Mouse (Mus musculus) common myeloid progenitor, adult 5-6 weeks (primary cell): ENCODE measurements around the gene Pdgfb. TPM values are rescaled to one million over a fixed set of nuclear protein-coding genes. Genes with fewer than 3 reads are reported as not detected.
A peak's percentile ranks its signal among the peaks of the same experiment; 100 is the strongest.

Experiments used
- ATAC-seq: replicated peaks from 2 replicates; pipeline ENCODE4 v1.8.0; 2016; ENCODE audit warnings: low read depth, mild to moderate bottlenecking, moderate TSS enrichment, inconsistent platforms; ENCODE audit not compliant: poor library complexity, severe bottlenecking
- total RNA-seq: library from RNA; stranded (forward); fragments of 200-1000, 187-1606 nt; gene quantifications from 2 replicates; pipeline ENCODE4 v1.2.3, GENCODE M21; 2017

Gene Pdgfb
- total RNA-seq, 1 experiment from 2014 or later: 0.82 TPM

- 0 out of 2 replicates have a peak, but pooled peaks have one; percentile 16 for ATAC-seq
These were observed 2.8 kb downstream of the Pdgfb start for GRCm38 (mm10) chr15:80011778-80012526.

- no peak for ATAC-seq
These were observed 3.6 kb downstream of the Pdgfb start for GRCm38 (mm10) chr15:80011194-80011593.

- no peak for ATAC-seq
These were observed 4.6 kb downstream of the Pdgfb start for GRCm38 (mm10) chr15:80010182-80010558.

GRCm38 (mm10) chr15:80009421-80010181, 5.2 kb downstream of the Pdgfb start:
- no peak for ATAC-seq

GRCm38 (mm10) chr15:80008461-80008860, 6.3 kb downstream of the Pdgfb start:
- no peak for ATAC-seq

GRCm38 (mm10) chr15:80006156-80006555, 8.6 kb downstream of the Pdgfb start:
- peak; percentile 79 for ATAC-seq

GRCm38 (mm10) chr15:80005436-80005835, 9.3 kb downstream of the Pdgfb start:
- no peak for ATAC-seq

- peak; percentile 40 for ATAC-seq
These were observed 10.0 kb downstream of the Pdgfb start for GRCm38 (mm10) chr15:80004644-80005340.

- ATAC-seq: no peak
These were observed 11.2 kb downstream of the Pdgfb start for GRCm38 (mm10) chr15:80003581-80003980.

- no peak for ATAC-seq
These were observed 13.2 kb downstream of the Pdgfb start for GRCm38 (mm10) chr15:80001601-80002000.

- ATAC-seq: no peak
These were observed 14.1 kb downstream of the Pdgfb start for GRCm38 (mm10) chr15:80000694-80001093.

GRCm38 (mm10) chr15:79997988-79998387, 16.8 kb downstream of the Pdgfb start:
- no peak for ATAC-seq

- ATAC-seq: no peak
These were observed 18.0 kb downstream of the Pdgfb start for GRCm38 (mm10) chr15:79996781-79997180.

GRCm38 (mm10) chr15:79995552-79995951, 19.2 kb downstream of the Pdgfb start:
- ATAC-seq: no peak

- no peak for ATAC-seq
These were observed 20.2 kb downstream of the Pdgfb start for GRCm38 (mm10) chr15:79994566-79994965.

- 0 out of 2 replicates have a peak, but pooled peaks have one; percentile 15 for ATAC-seq
These were observed 28.6 kb downstream of the Pdgfb start for GRCm38 (mm10) chr15:79986182-79986581.

GRCm38 (mm10) chr15:79985471-79985870, 29.3 kb downstream of the Pdgfb start:
- ATAC-seq: 0 out of 2 replicates have a peak, but pooled peaks have one; percentile 47

GRCm38 (mm10) chr15:79984152-79984551, 30.6 kb downstream of the Pdgfb start:
- ATAC-seq: no peak

- ATAC-seq: no peak
These were observed 34.1 kb downstream of the Pdgfb start for GRCm38 (mm10) chr15:79980716-79981115.

GRCm38 (mm10) chr15:79972186-79972585, 42.6 kb downstream of the Pdgfb start:
- no peak for ATAC-seq

GRCm38 (mm10) chr15:79970940-79971339, 43.8 kb downstream of the Pdgfb start, which contains the start of gene Cbx7:
Gene Cbx7 (minus strand): TSS chr15:79971119.
- no peak for ATAC-seq
